ENCODE assay signal across 16 mouse cellular contexts in genomic region chr15:78681781-78682180, GRCm38 (mm10). TPM values are rescaled to one million over a fixed set of nuclear protein-coding genes. Genes with fewer than 3 reads are reported as not detected.
DNase-seq lines count a peak whose midpoint lies in the region; ATAC-seq and TF ChIP-seq lines count a peak whose summit lies in the region.
"Had no signal": no experiment of that assay in that cellular context is flagged by ENCODE, and none has a peak within 500 bp of the region (broad histone marks: within the 10 kb centered on the region; RNA-seq: fewer than 3 reads in every experiment).

No protein-coding gene starts in this region.

- no peak for ATAC-seq in hindbrain, embryonic 16.5 days
- no peak for ATAC-seq in midbrain, embryonic 13.5 days
- no peak for ATAC-seq in midbrain, postnatal 0 days (ENCODE audit: low FRiP score)
- no peak for ATAC-seq in hindbrain, embryonic 13.5 days (ENCODE audit: low FRiP score)
- no peak for ATAC-seq in inflammation-experienced regulatory T-cells, adult 6 months

- no peaks in the 10 kb centered on the region for H3K9me3 ChIP-seq in hindbrain, embryonic 10.5 days
- no peaks in the 10 kb centered on the region for H3K9me3 ChIP-seq in hindbrain, embryonic 16.5 days (ENCODE audit: control insufficient read depth, low read length)
- no peaks in the 10 kb centered on the region for H3K9me3 ChIP-seq in midbrain, embryonic 13.5 days
- no peaks in the 10 kb centered on the region for H3K9me3 ChIP-seq in midbrain, postnatal 0 days (ENCODE audit: low read length)
- no peaks in the 10 kb centered on the region for H3K9me3 ChIP-seq in hindbrain, embryonic 13.5 days
- H3K9me3 ChIP-seq: limb, embryonic 15.5 days; megakaryocyte, embryonic 14.5 days had no signal

- H3K36me3 ChIP-seq in hindbrain, embryonic 10.5 days, result no peaks in the 10 kb centered on the region
- no peaks in the 10 kb centered on the region for H3K36me3 ChIP-seq in hindbrain, embryonic 16.5 days (ENCODE audit: control insufficient read depth, insufficient read depth, low read length)
- no peaks in the 10 kb centered on the region for H3K36me3 ChIP-seq in midbrain, embryonic 13.5 days
- H3K36me3 ChIP-seq in midbrain, postnatal 0 days (ENCODE audit: insufficient read depth, low read length), result no peaks in the 10 kb centered on the region; the same call in 1 of the 2 replicates
- no peaks in the 10 kb centered on the region for H3K36me3 ChIP-seq in hindbrain, embryonic 13.5 days
- H3K36me3 ChIP-seq: limb, embryonic 15.5 days had no signal

- no peak overlapping the region for H3K4me2 ChIP-seq in hindbrain, embryonic 16.5 days (ENCODE audit: low read length)
- H3K4me2 ChIP-seq in midbrain, embryonic 13.5 days (replicated peaks), result no peak overlapping the region
- H3K4me2 ChIP-seq in midbrain, postnatal 0 days (ENCODE audit: low read depth, low read length, poor library complexity, severe bottlenecking), result no peak overlapping the region
- no peak overlapping the region for H3K4me2 ChIP-seq in hindbrain, embryonic 13.5 days
- H3K4me2 ChIP-seq: limb, embryonic 15.5 days had no signal

- no peak overlapping the region for H3K4me3 ChIP-seq in hindbrain, embryonic 10.5 days
- H3K4me3 ChIP-seq in hindbrain, embryonic 16.5 days (ENCODE audit: low read length), result no peak overlapping the region
- no peak overlapping the region for H3K4me3 ChIP-seq in midbrain, embryonic 13.5 days (replicated peaks)
- H3K4me3 ChIP-seq in midbrain, postnatal 0 days (ENCODE audit: low read depth, low read length), result no peak overlapping the region
- no peak overlapping the region for H3K4me3 ChIP-seq in hindbrain, embryonic 13.5 days
- no peak overlapping the region for H3K4me3 ChIP-seq in olfactory bulb, adult 2 months (ENCODE audit: insufficient read depth, low read depth, low read length)
- H3K4me3 ChIP-seq: limb, embryonic 15.5 days; megakaryocyte, embryonic 14.5 days had no signal

- no peak for TF ChIP-seq POLR2A in olfactory bulb, adult 2 months (IDR thresholded peaks at IDR 0.05; ENCODE audit: insufficient read depth, low read depth, low read length)

- WGBS in hindbrain, embryonic 10.5 days, result 65% methylated on average over 8 of the region's 8 CpGs
- 49% methylated on average over 8 of the region's 8 CpGs for WGBS in hindbrain, embryonic 16.5 days
- 54% methylated on average over 8 of the region's 8 CpGs for WGBS in midbrain, embryonic 13.5 days
- 44% methylated on average over 8 of the region's 8 CpGs for WGBS in midbrain, postnatal 0 days
- 46% methylated on average over 8 of the region's 8 CpGs for WGBS in hindbrain, embryonic 13.5 days
- WGBS in olfactory bulb, adult 2 months, result 41% methylated on average over 8 of the region's 8 CpGs

- peak overlapping the region; percentile 83 for H3K27ac ChIP-seq in hindbrain, embryonic 10.5 days
- H3K27ac ChIP-seq in hindbrain, embryonic 16.5 days (ENCODE audit: low read depth, low read length), result no peak overlapping the region
- peak overlapping the region; percentile 51; the same call in 1 of the 2 replicates for H3K27ac ChIP-seq in midbrain, embryonic 13.5 days
- H3K27ac ChIP-seq in midbrain, postnatal 0 days (ENCODE audit: low read depth, low read length), result no peak overlapping the region
- peak overlapping the region; percentile 60; the same call in 1 of the 2 replicates for H3K27ac ChIP-seq in hindbrain, embryonic 13.5 days
- H3K27ac ChIP-seq in olfactory bulb, adult 2 months (ENCODE audit: insufficient read depth, low read depth, low read length), result peak overlapping the region; percentile 23
- H3K27ac ChIP-seq: limb, embryonic 15.5 days; stomach, postnatal 0 days had no signal

- no peak overlapping the region for H3K9ac ChIP-seq in hindbrain, embryonic 16.5 days (ENCODE audit: low read depth, low read length)
- H3K9ac ChIP-seq in midbrain, embryonic 13.5 days (replicated peaks), result 0 out of 2 replicates have a peak overlapping the region, but pooled peaks have one; percentile 23
- H3K9ac ChIP-seq in midbrain, postnatal 0 days (replicated peaks; ENCODE audit: low read length, poor library complexity, severe bottlenecking), result no peak overlapping the region
- peak overlapping the region; percentile 46; the same call in 1 of the 2 replicates for H3K9ac ChIP-seq in hindbrain, embryonic 13.5 days
- H3K9ac ChIP-seq: limb, embryonic 15.5 days had no signal

- no peak for DNase-seq in hindbrain, embryonic 10.5 days (ENCODE audit: low spot score)
- DNase-seq in midbrain, postnatal 0 days (ENCODE audit: low spot score), result no peak
- no peak for DNase-seq in heart, adult 11 months
- DNase-seq: kidney, adult 8-10 months; lung, postnatal 10 days; right cerebral cortex, postnatal 25 days; thymus, postnatal 14 days had no signal

- TF ChIP-seq CTCF in midbrain, postnatal 0 days (IDR thresholded peaks at IDR 0.05), result no peak
- no peak for TF ChIP-seq CTCF in olfactory bulb, adult 2 months (IDR thresholded peaks at IDR 0.05; ENCODE audit: insufficient read depth, low read depth, low read length)

- H3K4me1 ChIP-seq in hindbrain, embryonic 10.5 days (replicated peaks), result peaks cover 97% of the 10 kb centered on the region
- H3K4me1 ChIP-seq in hindbrain, embryonic 16.5 days (ENCODE audit: control insufficient read depth, insufficient read depth, low read depth, low read length), result peaks cover 32% of the 10 kb centered on the region
- H3K4me1 ChIP-seq in midbrain, embryonic 13.5 days (replicated peaks), result peaks cover 85% of the 10 kb centered on the region
- peaks cover 10% of the 10 kb centered on the region for H3K4me1 ChIP-seq in midbrain, postnatal 0 days (ENCODE audit: insufficient read depth, low read length)
- H3K4me1 ChIP-seq in hindbrain, embryonic 13.5 days (replicated peaks), result peaks cover 88% of the 10 kb centered on the region
- H3K4me1 ChIP-seq in olfactory bulb, adult 2 months (ENCODE audit: control insufficient read depth, insufficient read depth, low read length), result peaks cover 94% of the 10 kb centered on the region

- H3K27me3 ChIP-seq in hindbrain, embryonic 10.5 days (ENCODE audit: insufficient read depth, poor library complexity, severe bottlenecking), result peaks cover 48% of the 10 kb centered on the region
- H3K27me3 ChIP-seq in hindbrain, embryonic 16.5 days (replicated peaks; ENCODE audit: control insufficient read depth, insufficient read depth, low read length), result no peaks in the 10 kb centered on the region
- no peaks in the 10 kb centered on the region for H3K27me3 ChIP-seq in midbrain, embryonic 13.5 days
- no peaks in the 10 kb centered on the region for H3K27me3 ChIP-seq in midbrain, postnatal 0 days (ENCODE audit: insufficient read depth, low read length)
- H3K27me3 ChIP-seq in hindbrain, embryonic 13.5 days, result peaks cover 11% of the 10 kb centered on the region; the same call in 1 of the 2 replicates

RNA-seq across cellular contexts. Expression of gene Elfn2, which starts 36.8 kb away (rescaled TPM):
- polyA plus RNA-seq in hindbrain, embryonic 10.5 days (2016; fragmentation: Nextera tagmentation; extraction: Ambion mirVana), result 0.24 and 0.39 TPM in 2 replicates
- polyA plus RNA-seq in hindbrain, embryonic 16.5 days (2015; fragmentation: Nextera tagmentation; extraction: Ambion mirVana), result 11.6 and 13.3 TPM in 2 replicates
- polyA plus RNA-seq in midbrain, embryonic 13.5 days (2015; fragmentation: Nextera tagmentation; extraction: Ambion mirVana), result 3.0 and 3.3 TPM in 2 replicates
- total RNA-seq in midbrain, postnatal 0 days (2014; rRNA removed), result 44.6 and 52.1 TPM in 2 replicates
- 10.2 and 10.7 TPM in 2 replicates for polyA plus RNA-seq in midbrain, postnatal 0 days (2015; fragmentation: Nextera tagmentation; extraction: Ambion mirVana)
- polyA plus RNA-seq in hindbrain, embryonic 13.5 days (2015; fragmentation: Nextera tagmentation; extraction: Ambion mirVana), result 4.6 and 5.0 TPM in 2 replicates
- not detected in 2 replicates for polyA plus RNA-seq in olfactory bulb, adult 2 months (2012; ENCODE audit: insufficient read depth, insufficient read length, low replicate concordance, missing spikeins)
- under 1 TPM in 1 of 3 experiments, not detected in 2; 0.05 TPM for polyA plus RNA-seq in inflammation-experienced regulatory T-cells, adult 6 months (2017; shearing (Covaris generic))
- polyA plus RNA-seq: liver, embryonic 16.5 days had no signal

Comparison
In these comparisons a context has a peak if more than half of its experiments do, and no peak if none do; other contexts are left out.
1. H3K27ac ChIP-seq: peak in hindbrain, embryonic 10.5 days (single experiment), midbrain, embryonic 13.5 days (single experiment), hindbrain, embryonic 13.5 days (single experiment) and olfactory bulb, adult 2 months (single experiment); none in hindbrain, embryonic 16.5 days (single experiment) and midbrain, postnatal 0 days (single experiment).
2. H3K9ac ChIP-seq: peak in midbrain, embryonic 13.5 days (single experiment) and hindbrain, embryonic 13.5 days (single experiment); none in hindbrain, embryonic 16.5 days (single experiment) and midbrain, postnatal 0 days (single experiment).